Mouse (Mus musculus): ENCODE measurements around the gene Fstl1. TPM values are rescaled to one million over a fixed set of nuclear protein-coding genes. Genes with fewer than 3 reads are reported as not detected.

The Fstl1 gene
- 53.1 and 56.4 TPM in 2 replicates for polyA plus RNA-seq (2011; ENCODE audit: insufficient read depth, insufficient read length, low read depth, missing spikeins)

GRCm38 (mm10) chr16:37776860-37777651, at the start of gene Fstl1:
Gene Fstl1 (plus strand): TSS chr16:37776873.
- Histone ChIP-seq H3K9ac (ENCODE audit: low read depth, poor library complexity, severe bottlenecking) (peak within 1 kb of the TSS; percentile 70), H3K27me3 (ENCODE audit: control insufficient read depth, insufficient read depth, low read length, poor library complexity, severe bottlenecking) (no peaks in the 10 kb centered on the region; the same call in 1 of the 2 replicates), H3K27ac (ENCODE audit: insufficient read depth, low read length) (no peak within 1 kb of the TSS), H3K36me3 (ENCODE audit: control insufficient read depth, insufficient read depth, low read length, poor library complexity, severe bottlenecking) (no peaks in the 10 kb centered on the region), H3K4me3 (ENCODE audit: low read depth, low read length) (peak within 1 kb of the TSS; percentile 85), H3K4me1 (ENCODE audit: control insufficient read depth, insufficient read depth, low read length) (peaks cover 2% of the 10 kb centered on the region), H3K9me3 (replicated peaks; ENCODE audit: control insufficient read depth, insufficient read depth, low read length, poor library complexity, severe bottlenecking) (no peaks in the 10 kb centered on the region)
- TF ChIP-seq EP300 (IDR thresholded peaks at IDR 0.05; ENCODE audit: insufficient read depth, low read depth, low read length) (no peak), POLR2A (IDR thresholded peaks at IDR 0.05; ENCODE audit: insufficient read depth, low read length) (no peak), CTCF (IDR thresholded peaks at IDR 0.05; ENCODE audit: low read depth, low read length) (no peak)

GRCm38 (mm10) chr16:37728674-37729073, 48.0 kb upstream of the Fstl1 start:
- no peaks in the 10 kb centered on the region for H3K9me3 ChIP-seq (replicated peaks; ENCODE audit: control insufficient read depth, insufficient read depth, low read length, poor library complexity, severe bottlenecking)
- no peaks in the 10 kb centered on the region for H3K27me3 ChIP-seq (ENCODE audit: control insufficient read depth, insufficient read depth, low read length, poor library complexity, severe bottlenecking)
- no peaks in the 10 kb centered on the region for H3K36me3 ChIP-seq (ENCODE audit: control insufficient read depth, insufficient read depth, low read length, poor library complexity, severe bottlenecking)
- no peak for TF ChIP-seq EP300 (IDR thresholded peaks at IDR 0.05; ENCODE audit: insufficient read depth, low read depth, low read length)
- no peak for TF ChIP-seq CTCF (IDR thresholded peaks at IDR 0.05; ENCODE audit: low read depth, low read length)
- TF ChIP-seq POLR2A (IDR thresholded peaks at IDR 0.05; ENCODE audit: insufficient read depth, low read length) = no peak
- H3K27ac ChIP-seq (ENCODE audit: insufficient read depth, low read length) = no peak overlapping the region
- no peak overlapping the region for H3K9ac ChIP-seq (ENCODE audit: low read depth, poor library complexity, severe bottlenecking)
- H3K4me3 ChIP-seq (ENCODE audit: low read depth, low read length) = no peak overlapping the region
- H3K4me1 ChIP-seq (ENCODE audit: control insufficient read depth, insufficient read depth, low read length) = no peaks in the 10 kb centered on the region

- Histone ChIP-seq H3K27me3 (ENCODE audit: control insufficient read depth, insufficient read depth, low read length, poor library complexity, severe bottlenecking) (no peaks in the 10 kb centered on the region), H3K27ac (ENCODE audit: insufficient read depth, low read length) (no peak overlapping the region), H3K9ac (ENCODE audit: low read depth, poor library complexity, severe bottlenecking) (no peak overlapping the region), H3K36me3 (ENCODE audit: control insufficient read depth, insufficient read depth, low read length, poor library complexity, severe bottlenecking) (no peaks in the 10 kb centered on the region), H3K4me1 (ENCODE audit: control insufficient read depth, insufficient read depth, low read length) (no peaks in the 10 kb centered on the region), H3K4me3 (ENCODE audit: low read depth, low read length) (no peak overlapping the region), H3K9me3 (replicated peaks; ENCODE audit: control insufficient read depth, insufficient read depth, low read length, poor library complexity, severe bottlenecking) (no peaks in the 10 kb centered on the region)
- TF ChIP-seq CTCF (IDR thresholded peaks at IDR 0.05; ENCODE audit: low read depth, low read length) (no peak), EP300 (IDR thresholded peaks at IDR 0.05; ENCODE audit: insufficient read depth, low read depth, low read length) (no peak), POLR2A (IDR thresholded peaks at IDR 0.05; ENCODE audit: insufficient read depth, low read length) (no peak)
These were observed 47.1 kb upstream of the Fstl1 start for GRCm38 (mm10) chr16:37729381-37730150.

- Histone ChIP-seq H3K27ac (ENCODE audit: insufficient read depth, low read length) (no peak overlapping the region), H3K4me1 (ENCODE audit: control insufficient read depth, insufficient read depth, low read length) (no peaks in the 10 kb centered on the region), H3K9ac (ENCODE audit: low read depth, poor library complexity, severe bottlenecking) (no peak overlapping the region), H3K9me3 (replicated peaks; ENCODE audit: control insufficient read depth, insufficient read depth, low read length, poor library complexity, severe bottlenecking) (no peaks in the 10 kb centered on the region), H3K4me3 (ENCODE audit: low read depth, low read length) (no peak overlapping the region), H3K27me3 (ENCODE audit: control insufficient read depth, insufficient read depth, low read length, poor library complexity, severe bottlenecking) (no peaks in the 10 kb centered on the region), H3K36me3 (ENCODE audit: control insufficient read depth, insufficient read depth, low read length, poor library complexity, severe bottlenecking) (no peaks in the 10 kb centered on the region)
- TF ChIP-seq POLR2A (IDR thresholded peaks at IDR 0.05; ENCODE audit: insufficient read depth, low read length) = no peak
- TF ChIP-seq EP300 (IDR thresholded peaks at IDR 0.05; ENCODE audit: insufficient read depth, low read depth, low read length) = no peak
- TF ChIP-seq CTCF (IDR thresholded peaks at IDR 0.05; ENCODE audit: low read depth, low read length) = no peak
These were observed 46.3 kb upstream of the Fstl1 start for GRCm38 (mm10) chr16:37730293-37730835.

- no peak overlapping the region for H3K4me3 ChIP-seq (ENCODE audit: low read depth, low read length)
- H3K36me3 ChIP-seq (ENCODE audit: control insufficient read depth, insufficient read depth, low read length, poor library complexity, severe bottlenecking) = no peaks in the 10 kb centered on the region
- no peak for TF ChIP-seq CTCF (IDR thresholded peaks at IDR 0.05; ENCODE audit: low read depth, low read length)
- TF ChIP-seq POLR2A (IDR thresholded peaks at IDR 0.05; ENCODE audit: insufficient read depth, low read length) = no peak
- no peak for TF ChIP-seq EP300 (IDR thresholded peaks at IDR 0.05; ENCODE audit: insufficient read depth, low read depth, low read length)
- H3K27me3 ChIP-seq (ENCODE audit: control insufficient read depth, insufficient read depth, low read length, poor library complexity, severe bottlenecking) = no peaks in the 10 kb centered on the region
- H3K27ac ChIP-seq (ENCODE audit: insufficient read depth, low read length) = no peak overlapping the region
- H3K9me3 ChIP-seq (replicated peaks; ENCODE audit: control insufficient read depth, insufficient read depth, low read length, poor library complexity, severe bottlenecking) = no peaks in the 10 kb centered on the region
- no peaks in the 10 kb centered on the region for H3K4me1 ChIP-seq (ENCODE audit: control insufficient read depth, insufficient read depth, low read length)
- no peak overlapping the region for H3K9ac ChIP-seq (ENCODE audit: low read depth, poor library complexity, severe bottlenecking)
These were observed 45.2 kb upstream of the Fstl1 start for GRCm38 (mm10) chr16:37731431-37731830.
